Mouse (Mus musculus) embryonic facial prominence, embryonic 10.5 days (tissue): Measurements from ENCODE around the gene Isg20. TPM values are rescaled to one million over a fixed set of nuclear protein-coding genes. Genes with fewer than 3 reads are reported as not detected.

ENCODE experiments used
- DNase-seq: peaks from one replicate; pipeline ENCODE4 v3.0.0-alpha.2; 2017; ENCODE audit warnings: low spot score
- H3K27ac ChIP-seq: fragments of 300-500 bp; sonication (generic); replicated peaks from 2 replicates; pipeline ENCODE4 v1.5.1; 2016; ENCODE audit warnings: mild to moderate bottlenecking
- H3K27me3 ChIP-seq: fragments of 300-500 bp; sonication (generic); replicated peaks from 2 replicates; pipeline ENCODE4 v1.6.1; 2016; ENCODE audit warnings: low read depth, mild to moderate bottlenecking; ENCODE audit not compliant: poor library complexity, severe bottlenecking
- H3K36me3 ChIP-seq: fragments of 300-500 bp; sonication (generic); replicated peaks from 2 replicates; pipeline ENCODE4 v1.6.1; 2016; ENCODE audit warnings: mild to moderate bottlenecking, moderate library complexity
- H3K4me1 ChIP-seq: fragments of 300-500 bp; sonication (generic); 2 replicates; pipeline ENCODE4 v1.6.1; 2016
- H3K4me3 ChIP-seq: fragments of 300-500 bp; sonication (generic); 2 replicates; pipeline ENCODE4 v1.5.1; 2016; ENCODE audit warnings: mild to moderate bottlenecking, moderate library complexity
- H3K9me3 ChIP-seq: fragments of 300-500 bp; sonication (generic); 2 replicates; pipeline ENCODE4 v1.6.1; 2016; ENCODE audit warnings: mild to moderate bottlenecking
- WGBS: fragments of 180-500 bp; shearing (Covaris S2); methylation state at CpG from one replicate; pipeline ENCODE4 v1.1.7; 2016; 5-methylcytosine and 5-hydroxymethylcytosine counted together
- polyA plus RNA-seq: library from polyadenylated mRNA; unstranded; fragments of >200 nt; fragmentation: Nextera tagmentation; extraction: Ambion mirVana; gene quantifications from 2 replicates; pipeline ENCODE4 v1.2.1, GENCODE M21; 2016

Gene Isg20
- polyA plus RNA-seq = 0.40 and 0.55 TPM in 2 replicates

DNA sequence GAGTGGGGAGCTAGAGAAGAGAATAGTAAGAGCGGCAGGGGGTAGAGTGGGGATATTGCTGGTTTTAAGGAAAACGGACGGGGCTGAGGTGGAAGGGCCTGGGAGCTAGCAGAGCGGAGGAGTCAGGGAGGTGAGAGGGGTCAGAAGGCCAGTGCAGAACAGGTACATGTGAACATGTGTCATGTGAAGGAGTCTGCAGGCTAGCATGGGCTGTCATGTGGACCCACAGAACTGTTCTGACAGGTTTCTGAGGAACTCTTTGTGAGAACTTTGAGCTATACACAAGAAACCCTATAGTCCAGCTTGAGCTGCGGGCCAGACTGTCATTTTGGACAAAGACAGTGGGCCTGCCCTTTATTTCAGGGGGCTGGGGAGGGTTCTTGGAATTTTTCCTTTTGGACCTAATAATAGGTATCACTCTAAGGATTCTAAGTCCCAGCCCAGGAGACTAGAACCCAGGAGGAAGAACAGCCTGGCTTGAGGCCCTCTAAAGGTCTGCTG lies at the start of gene Isg20:
TSS of gene Isg20 (plus strand) at position 451 of the 501 bp plus-strand sequence.
- peak within 1 kb of the TSS; percentile 30; the same call in 1 of the 2 replicates for H3K27ac ChIP-seq
- no peaks in the 10 kb centered on the region for H3K9me3 ChIP-seq
- H3K27me3 ChIP-seq = peaks cover 3% of the 10 kb centered on the region; the same call in 1 of the 2 replicates
- H3K4me3 ChIP-seq = peak within 1 kb of the TSS; percentile 32
- WGBS = 57% methylated on average over 5 of the region's 5 CpGs
- peaks cover 19% of the 10 kb centered on the region for H3K36me3 ChIP-seq
- no peak for DNase-seq
- H3K4me1 ChIP-seq = peaks cover 23% of the 10 kb centered on the region

DNA sequence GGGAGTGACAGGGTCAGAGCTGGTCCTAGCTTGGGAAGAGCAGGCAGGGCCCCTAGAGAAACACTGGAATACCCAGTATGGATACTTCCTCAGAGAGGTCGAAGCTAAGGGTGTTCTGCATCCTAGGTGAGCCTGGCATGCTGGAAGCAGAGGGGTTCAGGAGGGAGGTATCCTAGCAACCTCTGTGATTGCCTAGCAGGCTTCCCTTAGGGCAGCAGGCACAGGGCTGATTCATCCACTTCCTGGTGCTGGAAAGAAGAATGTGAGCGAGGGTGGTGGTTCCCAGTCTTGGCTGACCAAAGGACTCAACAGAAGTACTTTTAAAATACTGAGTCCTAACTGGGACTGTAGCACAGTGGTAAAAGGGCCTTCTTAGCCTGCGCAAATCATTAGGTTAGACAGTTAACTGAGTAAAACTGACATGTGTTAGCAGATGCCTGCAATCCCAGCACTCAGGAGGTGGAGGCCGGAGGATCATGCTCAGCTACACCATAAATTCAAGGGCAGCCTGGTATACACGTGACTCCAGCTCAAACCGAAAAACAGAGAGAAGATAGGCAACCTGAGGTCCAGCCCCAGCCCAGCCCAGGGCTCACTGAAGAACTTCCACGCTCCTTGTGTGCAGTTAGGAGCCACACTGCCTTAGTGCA lies 49.3 kb upstream of the Isg20 start:
- no peak for DNase-seq
- 73% methylated on average over 7 of the region's 7 CpGs for WGBS
- no peak overlapping the region for H3K4me3 ChIP-seq
- no peaks in the 10 kb centered on the region for H3K9me3 ChIP-seq
- peaks cover 10% of the 10 kb centered on the region; the same call in 1 of the 2 replicates for H3K4me1 ChIP-seq
- no peaks in the 10 kb centered on the region for H3K36me3 ChIP-seq
- no peaks in the 10 kb centered on the region for H3K27me3 ChIP-seq
- no peak overlapping the region for H3K27ac ChIP-seq

DNA sequence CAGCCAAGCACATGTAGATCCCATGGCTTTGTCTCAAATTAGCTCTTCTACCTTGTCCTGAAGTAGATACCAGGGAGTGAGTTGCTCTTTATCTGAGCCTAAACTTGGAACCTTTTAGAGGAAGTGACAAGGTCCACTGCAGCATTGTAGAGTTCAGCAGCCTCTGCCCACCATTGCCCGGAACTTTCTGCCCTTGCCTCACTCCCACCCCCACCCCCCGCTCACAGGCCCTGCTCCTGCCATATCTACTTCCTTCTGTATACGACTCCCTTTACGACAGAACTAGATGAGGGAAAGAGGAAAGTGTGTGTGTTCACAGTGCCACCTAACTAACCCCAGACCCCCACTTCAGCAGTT lies 48.8 kb upstream of the Isg20 start:
- Histone ChIP-seq H3K27me3 (no peaks in the 10 kb centered on the region), H3K36me3 (no peaks in the 10 kb centered on the region), H3K27ac (no peak overlapping the region), H3K4me3 (no peak overlapping the region), H3K4me1 (peaks cover 10% of the 10 kb centered on the region; the same call in 1 of the 2 replicates), H3K9me3 (no peaks in the 10 kb centered on the region)
- DNase-seq = no peak
- WGBS = 75% methylated on average over 4 of the region's 4 CpGs

DNA sequence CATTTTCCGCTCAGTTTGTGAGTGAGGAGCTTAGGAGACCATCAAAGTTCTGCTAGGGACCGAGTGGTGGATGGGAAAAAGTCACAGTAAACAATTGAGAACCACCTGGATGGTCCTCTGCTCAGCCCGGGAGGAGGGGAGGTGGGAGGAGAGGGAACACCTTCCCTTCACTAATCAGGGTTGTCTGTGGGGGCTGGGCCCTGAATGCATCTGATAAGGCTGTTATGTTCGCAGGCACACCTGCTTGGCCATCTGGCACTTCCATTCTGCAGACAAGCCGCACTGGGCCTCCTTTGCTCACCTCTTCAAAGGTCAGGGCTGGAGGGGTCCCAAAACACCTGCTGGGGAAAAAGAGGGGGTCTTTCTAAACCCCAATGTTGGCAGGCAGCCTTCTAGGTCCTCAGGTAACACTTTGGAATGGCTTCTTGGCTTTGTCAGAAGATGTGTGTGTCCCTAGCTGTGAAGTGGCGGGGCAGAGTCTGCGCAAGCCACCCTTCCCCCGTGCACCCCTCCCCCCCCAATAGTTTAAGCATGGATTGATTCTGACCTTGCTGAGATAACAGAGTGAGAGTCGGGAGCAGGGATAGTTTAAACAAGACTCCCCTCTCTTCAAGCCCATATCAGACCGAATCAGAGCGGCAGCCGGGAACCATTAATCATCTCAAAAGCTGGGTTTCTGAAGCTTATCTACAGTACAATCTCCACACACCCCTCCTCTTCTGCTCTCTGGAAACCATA lies 47.8 kb upstream of the Isg20 start:
- H3K27ac ChIP-seq = no peak overlapping the region
- 60% methylated on average over 12 of the region's 12 CpGs for WGBS
- no peaks in the 10 kb centered on the region for H3K27me3 ChIP-seq
- DNase-seq = no peak
- H3K4me3 ChIP-seq = no peak overlapping the region
- H3K9me3 ChIP-seq = no peaks in the 10 kb centered on the region
- H3K4me1 ChIP-seq = peaks cover 10% of the 10 kb centered on the region; the same call in 1 of the 2 replicates
- no peaks in the 10 kb centered on the region for H3K36me3 ChIP-seq

DNA sequence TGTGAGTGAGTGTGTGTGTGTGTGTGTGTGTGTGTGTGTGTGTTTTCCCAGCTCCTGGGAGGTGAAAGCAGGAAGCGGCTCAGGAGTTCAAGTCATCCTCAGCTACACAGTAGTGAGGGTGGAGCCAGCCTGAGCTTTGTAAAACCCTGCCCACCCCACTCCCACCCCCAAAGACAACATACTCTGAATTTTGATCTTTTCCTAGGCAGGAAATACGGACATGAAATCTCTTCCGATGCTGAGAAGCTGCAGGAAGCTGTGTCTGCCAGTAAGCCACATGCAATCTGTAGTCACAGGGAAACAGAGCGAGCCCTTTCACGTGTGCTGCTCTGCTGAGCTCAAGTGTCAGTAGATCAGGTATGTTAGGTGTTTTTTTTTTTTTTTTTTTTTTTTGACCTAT lies 44.5 kb upstream of the Isg20 start:
- no peak for DNase-seq
- no peaks in the 10 kb centered on the region for H3K9me3 ChIP-seq
- no peak overlapping the region for H3K4me3 ChIP-seq
- peaks cover 10% of the 10 kb centered on the region; the same call in 1 of the 2 replicates for H3K4me1 ChIP-seq
- 73% methylated on average over 5 of the region's 5 CpGs for WGBS
- no peaks in the 10 kb centered on the region for H3K36me3 ChIP-seq
- no peaks in the 10 kb centered on the region for H3K27me3 ChIP-seq
- H3K27ac ChIP-seq = no peak overlapping the region

DNA sequence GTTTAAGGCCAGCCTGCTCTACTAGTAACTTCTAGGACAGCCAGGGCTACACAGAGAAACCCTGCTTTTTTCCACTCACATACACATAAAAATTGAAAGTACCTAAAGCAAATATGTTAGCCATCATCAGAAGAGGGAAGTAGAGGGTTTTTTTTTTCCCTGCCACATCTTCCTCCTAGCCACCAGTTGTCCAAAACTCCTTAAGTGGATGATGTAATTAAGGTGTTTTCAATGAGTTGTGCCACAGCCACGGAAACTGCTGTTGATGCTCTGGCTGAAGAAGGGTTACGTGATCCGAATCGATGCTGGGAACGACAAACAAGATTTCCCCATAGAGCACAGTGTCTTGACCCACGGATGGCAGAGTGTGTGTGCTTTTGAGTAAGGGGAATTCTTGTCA lies 40.9 kb upstream of the Isg20 start:
- Histone ChIP-seq H3K36me3 (no peaks in the 10 kb centered on the region), H3K9me3 (no peaks in the 10 kb centered on the region), H3K27me3 (no peaks in the 10 kb centered on the region), H3K4me3 (no peak overlapping the region), H3K27ac (no peak overlapping the region), H3K4me1 (no peaks in the 10 kb centered on the region)
- WGBS = 84% methylated on average over 6 of the region's 6 CpGs
- no peak for DNase-seq

DNA sequence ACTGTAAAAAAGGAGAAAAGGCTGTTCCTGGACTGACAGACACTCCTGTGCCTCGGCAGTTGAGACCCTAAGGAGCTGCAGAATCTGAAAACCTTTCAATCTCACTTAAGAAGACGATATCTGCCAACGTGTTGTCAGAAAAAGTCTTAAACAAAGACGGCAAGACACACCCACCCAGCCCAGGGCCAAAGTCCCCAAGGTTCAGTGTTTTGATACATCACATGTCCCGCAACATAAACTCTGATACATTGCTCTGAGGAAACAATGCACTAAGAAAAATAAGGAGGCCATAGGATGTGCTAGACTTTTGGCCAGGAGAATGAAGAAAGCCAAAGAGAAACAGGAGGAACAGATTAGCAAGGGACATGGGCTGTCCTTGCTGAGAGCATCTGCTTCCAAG lies 40.4 kb upstream of the Isg20 start:
- Histone ChIP-seq H3K27me3 (no peaks in the 10 kb centered on the region), H3K4me3 (no peak overlapping the region), H3K36me3 (no peaks in the 10 kb centered on the region), H3K9me3 (no peaks in the 10 kb centered on the region), H3K27ac (no peak overlapping the region), H3K4me1 (no peaks in the 10 kb centered on the region)
- DNase-seq = no peak
- WGBS = 81% methylated on average over 5 of the region's 5 CpGs

DNA sequence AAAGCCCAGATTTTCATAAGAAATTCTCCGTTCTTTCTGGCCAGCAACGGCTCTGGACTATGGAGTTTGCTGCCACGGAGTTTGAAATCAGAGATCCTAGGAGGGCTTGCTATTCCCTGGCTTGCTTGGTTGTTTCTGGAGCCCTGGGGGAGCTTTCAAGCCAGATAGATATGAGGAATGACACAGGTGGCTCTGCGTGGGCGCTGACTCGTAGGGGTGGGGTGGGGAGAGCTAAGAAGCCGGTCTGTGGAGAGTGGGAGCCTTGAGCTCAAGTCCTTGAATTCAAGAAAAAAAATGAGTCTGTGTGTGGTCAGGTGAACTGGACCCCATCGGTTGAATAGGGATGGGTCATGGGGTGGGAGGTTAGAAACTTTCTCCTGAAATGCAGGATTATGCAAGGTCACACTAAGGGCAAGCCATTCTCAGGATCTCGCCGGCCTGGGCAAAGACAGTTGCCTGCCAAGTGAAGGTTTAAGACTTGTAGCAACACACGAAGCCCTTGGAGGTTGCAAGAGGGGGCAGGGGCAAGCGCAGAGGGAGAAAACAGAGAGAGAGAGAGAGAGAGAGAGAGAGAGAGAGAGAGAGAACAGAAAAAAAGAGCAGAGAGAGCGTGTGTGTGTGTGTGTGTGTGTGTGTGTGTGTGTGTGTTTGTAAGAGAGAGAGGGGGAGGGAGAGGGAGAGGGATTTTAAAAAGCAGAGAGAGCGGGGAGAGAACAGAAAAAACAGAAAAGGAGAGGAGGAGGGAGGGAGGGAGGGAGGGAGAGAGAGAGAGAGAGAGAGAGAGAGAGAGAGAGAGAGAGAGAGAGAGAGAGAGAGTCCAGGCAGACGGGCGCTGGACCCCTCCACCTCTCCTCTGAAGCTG lies 31.4 kb upstream of the Isg20 start:
- peak; percentile 28 for DNase-seq
- no peaks in the 10 kb centered on the region for H3K36me3 ChIP-seq
- H3K9me3 ChIP-seq = no peaks in the 10 kb centered on the region
- H3K27ac ChIP-seq = peak overlapping the region; percentile 69; the same call in 1 of the 2 replicates
- WGBS = 14% methylated on average over 16 of the region's 16 CpGs
- peak overlapping the region; percentile 56 for H3K4me3 ChIP-seq
- H3K27me3 ChIP-seq = peaks cover 77% of the 10 kb centered on the region
- H3K4me1 ChIP-seq = peaks cover 49% of the 10 kb centered on the region

DNA sequence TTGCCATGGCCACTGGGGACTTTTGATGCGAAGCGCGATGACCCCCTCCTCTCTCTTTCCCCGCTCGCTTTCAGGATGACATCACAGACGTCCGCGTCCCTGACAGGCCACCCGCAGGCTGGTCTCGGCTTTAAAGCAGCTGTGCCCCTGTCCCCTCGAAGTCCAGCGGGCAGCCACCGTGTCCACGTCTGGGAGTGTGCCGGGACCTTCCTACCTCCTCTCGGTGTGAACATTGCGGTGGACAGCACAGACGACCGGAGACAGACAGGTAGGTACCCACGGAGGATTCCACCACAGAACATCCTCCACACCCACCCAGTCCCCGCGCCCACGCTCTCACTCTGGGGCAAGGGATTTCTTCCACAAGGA lies 30.8 kb upstream of the Isg20 start:
- no peaks in the 10 kb centered on the region for H3K36me3 ChIP-seq
- peak; percentile 74 for DNase-seq
- H3K9me3 ChIP-seq = no peaks in the 10 kb centered on the region
- H3K27ac ChIP-seq = peak overlapping the region; percentile 69
- H3K27me3 ChIP-seq = peaks cover 83% of the 10 kb centered on the region
- peak overlapping the region; percentile 56 for H3K4me3 ChIP-seq
- H3K4me1 ChIP-seq = peaks cover 55% of the 10 kb centered on the region
- 3% methylated on average over 23 of the region's 23 CpGs for WGBS

DNA sequence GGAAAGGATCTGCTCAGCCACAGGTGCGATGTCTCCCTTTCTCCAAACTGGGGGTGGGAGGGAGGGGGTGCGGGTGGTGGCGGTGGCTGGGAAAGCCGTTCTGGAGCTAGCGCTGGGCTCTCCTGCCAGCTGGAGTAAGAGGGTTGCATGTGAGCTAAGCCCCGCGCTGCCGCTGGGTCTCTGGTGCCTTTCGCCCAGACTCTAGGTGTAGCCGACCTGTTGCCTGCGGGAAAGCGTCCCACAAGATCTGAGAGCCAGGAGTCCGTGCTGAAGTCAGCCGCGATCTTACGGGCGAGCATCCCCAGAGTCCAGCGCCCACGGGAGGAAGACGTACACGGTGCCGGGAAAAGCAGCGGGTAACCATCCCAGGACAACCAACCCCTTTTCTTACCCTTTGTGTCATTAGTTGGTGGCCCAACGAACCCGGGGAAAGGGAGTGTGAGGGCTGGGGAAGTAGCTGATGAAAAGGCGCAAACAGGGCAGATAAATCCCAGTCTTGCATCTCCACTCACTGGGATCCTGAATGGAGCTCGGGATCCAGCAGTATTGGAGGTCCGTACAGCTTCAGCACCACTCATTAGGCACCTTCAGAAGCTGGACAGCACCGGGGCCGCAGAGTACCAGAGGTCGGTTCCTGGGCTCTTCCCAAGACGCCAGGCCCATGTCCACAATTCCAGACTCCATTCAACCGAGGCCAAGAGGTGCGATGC lies 30.1 kb upstream of the Isg20 start:
- WGBS = 1% methylated on average over 34 of the region's 34 CpGs
- Histone ChIP-seq H3K36me3 (no peaks in the 10 kb centered on the region), H3K9me3 (no peaks in the 10 kb centered on the region), H3K27ac (peak overlapping the region; percentile 69), H3K4me3 (peak overlapping the region; percentile 56), H3K27me3 (peaks cover 90% of the 10 kb centered on the region), H3K4me1 (peaks cover 63% of the 10 kb centered on the region)
- DNase-seq = peak; percentile 35

DNA sequence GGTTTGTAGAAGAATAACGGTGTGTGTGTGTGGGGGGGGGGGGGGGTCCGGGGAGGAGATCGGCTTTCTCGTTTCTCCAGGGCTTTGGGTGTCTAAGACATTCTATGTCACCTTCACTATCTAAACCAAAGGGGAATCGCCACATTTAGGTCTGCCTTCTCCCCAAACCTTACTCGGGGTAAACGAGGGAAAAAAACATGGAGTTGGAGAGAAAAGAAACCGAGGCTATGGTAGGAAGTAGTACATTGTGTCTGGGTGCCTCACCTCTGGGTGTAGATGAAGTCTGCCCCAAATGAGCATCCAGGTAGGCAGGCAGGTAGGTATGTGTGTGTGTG lies 29.5 kb upstream of the Isg20 start:
- peaks cover 95% of the 10 kb centered on the region for H3K27me3 ChIP-seq
- WGBS = 14% methylated on average over 8 of the region's 8 CpGs
- H3K4me1 ChIP-seq = peaks cover 66% of the 10 kb centered on the region
- no peaks in the 10 kb centered on the region for H3K36me3 ChIP-seq
- peak overlapping the region; percentile 56 for H3K4me3 ChIP-seq
- H3K9me3 ChIP-seq = no peaks in the 10 kb centered on the region
- H3K27ac ChIP-seq = peak overlapping the region; percentile 69
- DNase-seq = no peak

DNA sequence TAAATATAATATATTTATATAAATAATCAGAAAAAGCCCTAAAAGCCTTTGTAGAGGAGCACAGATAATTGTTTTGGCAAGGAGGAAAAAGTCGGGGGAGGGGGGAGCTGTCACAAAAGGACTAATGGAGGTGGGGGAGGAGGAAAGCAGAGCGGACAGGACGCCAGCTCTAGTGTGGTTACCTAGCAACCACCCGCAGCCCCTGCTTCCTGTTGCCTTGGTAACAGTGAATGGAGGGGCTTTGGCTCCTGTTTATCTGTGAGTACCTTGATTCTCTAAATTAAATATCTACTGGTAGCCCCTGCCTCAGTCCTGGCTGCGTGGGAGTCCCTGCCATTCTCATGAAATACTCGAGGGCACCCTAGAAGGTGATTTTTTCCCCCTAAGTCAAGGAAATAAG lies 29.1 kb upstream of the Isg20 start:
- Histone ChIP-seq H3K27ac (no peak overlapping the region), H3K9me3 (no peaks in the 10 kb centered on the region), H3K27me3 (peaks cover 99% of the 10 kb centered on the region), H3K4me3 (peak overlapping the region; percentile 35; the same call in 1 of the 2 replicates), H3K36me3 (no peaks in the 10 kb centered on the region), H3K4me1 (peaks cover 66% of the 10 kb centered on the region)
- WGBS = 14% methylated on average over 6 of the region's 6 CpGs
- peak; percentile 67 for DNase-seq
